Mouse (Mus musculus): ENCODE measurements around the gene Adcy1. TPM values are rescaled to one million over a fixed set of nuclear protein-coding genes. Genes with fewer than 3 reads are reported as not detected.

Adcy1 gene
- total RNA-seq, 1 experiment, result 5.5 TPM

GRCm38 (mm10) chr11:7068479-7069235 lies 5.4 kb downstream of the Adcy1 start:
- Histone ChIP-seq H3K4me3 (ENCODE audit: insufficient read depth in 1 of 2, low read depth in 1 of 2, low read length in 2 of 2, poor library complexity in 1 of 2, severe bottlenecking in 1 of 2) (no peak overlapping the region), H3K27ac (ENCODE audit: insufficient read depth, low read depth, low read length, poor library complexity, severe bottlenecking) (no peak overlapping the region), H3K4me1 (ENCODE audit: control insufficient read depth in 2 of 2, insufficient read depth in 2 of 2, low read length in 2 of 2, poor library complexity in 1 of 2) (peaks cover 7 to 37% of the 10 kb centered on the region in 2 experiments), H3K9me3 (ENCODE audit: control insufficient read depth, insufficient read depth, low read depth, low read length) (no peaks in the 10 kb centered on the region), H3K36me3 (ENCODE audit: control insufficient read depth, insufficient read depth, low read length, poor library complexity, severe bottlenecking) (no peaks in the 10 kb centered on the region), H3K9ac (ENCODE audit: insufficient read depth, low read depth, low read length, poor library complexity, severe bottlenecking) (no peak overlapping the region)
- in situ Hi-C loops (cut with MboI; ENCODE audit: low sequenced_read_pairs in 2 of 2, unreplicated experiment in 2 of 2), result no loop called here
- TF ChIP-seq CHD2 (IDR thresholded peaks at IDR 0.05; ENCODE audit: low read depth, low read length) (no peak), MAFK (IDR thresholded peaks at IDR 0.05; ENCODE audit: insufficient read depth, low read depth, low read length) (no peak), ZC3H11A (IDR thresholded peaks at IDR 0.05; ENCODE audit: borderline replicate concordance, low read depth, low read length) (no peak), HCFC1 (IDR thresholded peaks at IDR 0.05; ENCODE audit: borderline replicate concordance, insufficient read depth, low read length) (no peak), ZNF384 (IDR thresholded peaks at IDR 0.05; ENCODE audit: low read depth, low read length) (no peak)
- no peak for DNase-seq (ENCODE audit: low read depth, low spot score)

- no peak overlapping the region for H3K4me3 ChIP-seq (ENCODE audit: insufficient read depth in 1 of 2, low read depth in 1 of 2, low read length in 2 of 2, poor library complexity in 1 of 2, severe bottlenecking in 1 of 2)
- peaks cover 7 to 33% of the 10 kb centered on the region in 2 experiments for H3K4me1 ChIP-seq (ENCODE audit: control insufficient read depth in 2 of 2, insufficient read depth in 2 of 2, low read length in 2 of 2, poor library complexity in 1 of 2)
- no peak for TF ChIP-seq HCFC1 (IDR thresholded peaks at IDR 0.05; ENCODE audit: borderline replicate concordance, insufficient read depth, low read length)
- H3K9me3 ChIP-seq (ENCODE audit: control insufficient read depth, insufficient read depth, low read depth, low read length), result no peaks in the 10 kb centered on the region
- H3K27ac ChIP-seq (ENCODE audit: insufficient read depth, low read depth, low read length, poor library complexity, severe bottlenecking), result no peak overlapping the region
- no peaks in the 10 kb centered on the region for H3K36me3 ChIP-seq (ENCODE audit: control insufficient read depth, insufficient read depth, low read length, poor library complexity, severe bottlenecking)
- DNase-seq (ENCODE audit: low read depth, low spot score), result no peak
- in situ Hi-C loops (cut with MboI; ENCODE audit: low sequenced_read_pairs in 2 of 2, unreplicated experiment in 2 of 2), result no loop called here
- no peak overlapping the region for H3K9ac ChIP-seq (ENCODE audit: insufficient read depth, low read depth, low read length, poor library complexity, severe bottlenecking)
These were observed 6.5 kb downstream of the Adcy1 start for GRCm38 (mm10) chr11:7069762-7070161.

- in situ Hi-C loops (cut with MboI; ENCODE audit: low sequenced_read_pairs in 2 of 2, unreplicated experiment in 2 of 2), result no loop called here
- TF ChIP-seq ZNF384 (IDR thresholded peaks at IDR 0.05; ENCODE audit: low read depth, low read length) (no peak), HCFC1 (IDR thresholded peaks at IDR 0.05; ENCODE audit: borderline replicate concordance, insufficient read depth, low read length) (no peak), ZC3H11A (IDR thresholded peaks at IDR 0.05; ENCODE audit: borderline replicate concordance, low read depth, low read length) (no peak), CHD2 (IDR thresholded peaks at IDR 0.05; ENCODE audit: low read depth, low read length) (no peak), MAFK (IDR thresholded peaks at IDR 0.05; ENCODE audit: insufficient read depth, low read depth, low read length) (no peak)
- H3K9me3 ChIP-seq (ENCODE audit: control insufficient read depth, insufficient read depth, low read depth, low read length), result no peaks in the 10 kb centered on the region
These were observed 8.3 kb downstream of the Adcy1 start for GRCm38 (mm10) chr11:7071617-7072016.

GRCm38 (mm10) chr11:7073556-7073955 lies 10.3 kb downstream of the Adcy1 start:
- H3K9me3 ChIP-seq (ENCODE audit: control insufficient read depth, insufficient read depth, low read depth, low read length), result no peaks in the 10 kb centered on the region
- H3K4me1 ChIP-seq (ENCODE audit: control insufficient read depth in 2 of 2, insufficient read depth in 2 of 2, low read length in 2 of 2, poor library complexity in 1 of 2), result peaks cover 0 to 13% of the 10 kb centered on the region in 2 experiments; a peak in 3 of 4 replicates
- TF ChIP-seq ZC3H11A (IDR thresholded peaks at IDR 0.05; ENCODE audit: borderline replicate concordance, low read depth, low read length) (no peak), CHD2 (IDR thresholded peaks at IDR 0.05; ENCODE audit: low read depth, low read length) (no peak), HCFC1 (IDR thresholded peaks at IDR 0.05; ENCODE audit: borderline replicate concordance, insufficient read depth, low read length) (no peak), MAFK (IDR thresholded peaks at IDR 0.05; ENCODE audit: insufficient read depth, low read depth, low read length) (no peak), ZNF384 (IDR thresholded peaks at IDR 0.05; ENCODE audit: low read depth, low read length) (no peak)
- DNase-seq (ENCODE audit: low read depth, low spot score), result no peak
- H3K36me3 ChIP-seq (ENCODE audit: control insufficient read depth, insufficient read depth, low read length, poor library complexity, severe bottlenecking), result no peaks in the 10 kb centered on the region
- no peak overlapping the region for H3K9ac ChIP-seq (ENCODE audit: insufficient read depth, low read depth, low read length, poor library complexity, severe bottlenecking)
- H3K27ac ChIP-seq (ENCODE audit: insufficient read depth, low read depth, low read length, poor library complexity, severe bottlenecking), result no peak overlapping the region
- H3K4me3 ChIP-seq (ENCODE audit: insufficient read depth in 1 of 2, low read depth in 1 of 2, low read length in 2 of 2, poor library complexity in 1 of 2, severe bottlenecking in 1 of 2), result no peak overlapping the region
- in situ Hi-C loops (cut with MboI; ENCODE audit: low sequenced_read_pairs in 2 of 2, unreplicated experiment in 2 of 2), result no loop called here

More at GRCm38 (mm10) chr11:7071617-7072016, 8.3 kb downstream of the Adcy1 start:
- no peak overlapping the region for H3K27ac ChIP-seq (ENCODE audit: insufficient read depth, low read depth, low read length, poor library complexity, severe bottlenecking)
- no peak for DNase-seq (ENCODE audit: low read depth, low spot score)
- H3K9ac ChIP-seq (ENCODE audit: insufficient read depth, low read depth, low read length, poor library complexity, severe bottlenecking), result no peak overlapping the region
- H3K36me3 ChIP-seq (ENCODE audit: control insufficient read depth, insufficient read depth, low read length, poor library complexity, severe bottlenecking), result no peaks in the 10 kb centered on the region
- H3K4me3 ChIP-seq (ENCODE audit: insufficient read depth in 1 of 2, low read depth in 1 of 2, low read length in 2 of 2, poor library complexity in 1 of 2, severe bottlenecking in 1 of 2), result no peak overlapping the region
- peaks cover 4 to 22% of the 10 kb centered on the region in 2 experiments for H3K4me1 ChIP-seq (ENCODE audit: control insufficient read depth in 2 of 2, insufficient read depth in 2 of 2, low read length in 2 of 2, poor library complexity in 1 of 2)

Data from ES-E14 (cell line).